Mouse (Mus musculus) midbrain, embryonic 15.5 days (tissue): ENCODE measurements at regions not wholly inside any gene's neighbourhood (a gene's known extent, or its start where the extent isn't known, plus 50 kb on each side); places are given as distances from the start of the nearest gene placed in this dataset.
A peak's percentile ranks its signal among the peaks of the same experiment; 100 is the strongest.
"Not testable (repeated sequence)": the region's sequence is repeated elsewhere in the genome, so short reads cannot be mapped to it uniquely, and the experiment has no call there.

ENCODE experiments used
- ATAC-seq: fragments of 200-750 bp; cut with Nextera tagmentation; replicated peaks from 2 replicates; pipeline ENCODE4 v1.8.0; 2017; ENCODE audit warnings: moderate TSS enrichment
- H3K27ac ChIP-seq: fragments of 300-500 bp; sonication (generic); 2 replicates; pipeline ENCODE4 v1.5.1; 2015; ENCODE audit warnings: mild to moderate bottlenecking, inconsistent platforms
- H3K27me3 ChIP-seq: fragments of 300-500 bp; sonication (generic); replicated peaks from 2 replicates; pipeline ENCODE4 v1.6.1; 2015; ENCODE audit warnings: inconsistent platforms
- H3K36me3 ChIP-seq: fragments of 300-500 bp; sonication (generic); replicated peaks from 2 replicates; pipeline ENCODE4 v1.6.1; 2015; ENCODE audit warnings: inconsistent platforms
- H3K4me1 ChIP-seq: fragments of 300-500 bp; sonication (generic); 2 replicates; pipeline ENCODE4 v1.6.1; 2015; ENCODE audit warnings: inconsistent platforms
- H3K4me2 ChIP-seq: fragments of 300-500 bp; sonication (generic); 2 replicates; pipeline ENCODE4 v1.6.1; 2015; ENCODE audit warnings: inconsistent platforms, mild to moderate bottlenecking, moderate library complexity
- H3K4me3 ChIP-seq: fragments of 300-500 bp; sonication (generic); 2 replicates; pipeline ENCODE4 v1.5.1; 2015; ENCODE audit warnings: mild to moderate bottlenecking, inconsistent platforms
- H3K9ac ChIP-seq: fragments of 300-500 bp; sonication (generic); 2 replicates; pipeline ENCODE4 v1.6.1; 2015; ENCODE audit warnings: mild to moderate bottlenecking, inconsistent platforms
- H3K9me3 ChIP-seq: fragments of 300-500 bp; sonication (generic); 2 replicates; pipeline ENCODE4 v1.6.1; 2016; ENCODE audit warnings: inconsistent platforms
- WGBS: fragments of 180-500 bp; shearing (Covaris S2); methylation state at CpG from one replicate; pipeline ENCODE4 v1.1.7; 2015; ENCODE audit warnings: mixed read lengths; 5-methylcytosine and 5-hydroxymethylcytosine counted together

- H3K9me3 ChIP-seq: no peaks in the 10 kb centered on the region
- peaks cover 16% of the 10 kb centered on the region for H3K4me1 ChIP-seq
- H3K4me3 ChIP-seq: no peak overlapping the region
- no peak for ATAC-seq
- WGBS: 22% methylated on average over 10 of the region's 10 CpGs
- H3K36me3 ChIP-seq: no peaks in the 10 kb centered on the region
- H3K27ac ChIP-seq: no peak overlapping the region
- no peak overlapping the region for H3K4me2 ChIP-seq
- H3K27me3 ChIP-seq: no peaks in the 10 kb centered on the region
- H3K9ac ChIP-seq: no peak overlapping the region
Measured at GRCm38 (mm10) chr14:48799442-48800099, 126.0 kb upstream of the Otx2 start.

DNA sequence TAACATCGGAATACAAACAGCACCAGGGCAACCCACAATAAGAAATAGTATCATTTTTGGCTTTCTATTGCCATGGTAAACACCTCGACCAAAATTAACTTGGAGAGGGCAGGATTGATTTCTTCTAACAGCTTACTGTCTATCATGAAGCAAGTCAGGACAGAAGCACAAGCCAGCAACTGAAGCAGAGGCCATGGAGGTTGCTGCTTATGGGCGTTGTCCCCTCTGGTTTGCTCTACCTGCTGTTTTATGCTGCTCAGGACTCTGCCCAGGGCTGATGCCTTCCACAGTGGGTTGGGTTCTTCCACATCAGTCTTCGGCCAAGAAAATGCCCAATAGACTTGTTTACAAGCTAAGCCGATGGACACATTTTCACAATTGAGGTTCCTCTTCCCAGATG, 117.9 kb upstream of the Otx2 start:
- WGBS: 95% methylated on average over 5 of the region's 5 CpGs
- no peak for ATAC-seq
- H3K36me3 ChIP-seq: no peaks in the 10 kb centered on the region
- H3K9ac ChIP-seq: no peak overlapping the region
- H3K4me2 ChIP-seq: no peak overlapping the region
- no peaks in the 10 kb centered on the region for H3K27me3 ChIP-seq
- no peak overlapping the region for H3K27ac ChIP-seq
- no peak overlapping the region for H3K4me3 ChIP-seq
- no peaks in the 10 kb centered on the region for H3K9me3 ChIP-seq
- H3K4me1 ChIP-seq: no peaks in the 10 kb centered on the region

DNA sequence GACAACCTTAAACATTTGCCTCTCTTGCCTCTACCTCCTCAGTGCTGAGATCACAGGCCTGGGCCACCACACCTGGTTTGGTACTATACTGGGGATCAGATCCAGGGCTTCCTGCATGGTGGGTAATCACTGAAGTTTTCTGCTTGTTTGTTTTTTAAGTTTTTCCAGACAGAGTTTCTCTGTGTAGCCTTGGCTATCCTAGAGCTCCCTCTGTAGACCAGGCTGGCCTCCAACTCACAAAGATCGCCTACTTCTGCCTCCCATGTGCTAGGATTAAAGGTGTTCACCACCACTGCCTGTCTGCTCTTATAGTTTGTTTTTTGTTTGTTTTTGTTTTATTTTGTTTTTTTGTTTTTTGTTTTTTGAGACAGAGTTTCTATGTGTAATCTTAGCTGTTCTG, 105.7 kb upstream of the Otx2 start:
- Histone ChIP-seq H3K27ac (no peak overlapping the region), H3K27me3 (no peaks in the 10 kb centered on the region), H3K9me3 (no peaks in the 10 kb centered on the region), H3K4me1 (no peaks in the 10 kb centered on the region), H3K4me3 (no peak overlapping the region), H3K4me2 (no peak overlapping the region), H3K9ac (no peak overlapping the region), H3K36me3 (no peaks in the 10 kb centered on the region)
- no peak for ATAC-seq
- 83% methylated on average over 1 of the region's 1 CpGs for WGBS

DNA sequence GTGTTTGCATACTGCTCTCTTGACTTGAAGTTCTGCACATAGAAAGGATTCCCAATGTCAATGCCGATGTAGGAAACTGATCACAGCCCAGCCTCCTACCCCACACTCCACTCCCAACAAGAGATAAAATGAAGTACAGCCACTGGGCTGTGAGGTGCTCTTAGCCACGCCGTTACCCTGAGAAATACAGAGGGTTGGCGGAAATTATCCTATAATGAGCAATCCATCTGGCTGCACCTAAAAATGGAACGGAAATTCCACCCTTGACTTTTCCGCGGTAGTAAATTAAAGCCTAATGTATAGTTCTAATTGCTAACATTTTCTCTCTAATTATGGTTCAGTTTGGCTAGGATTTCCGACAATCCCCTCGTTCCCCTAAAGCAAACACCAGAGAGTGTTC, 97.2 kb upstream of the Otx2 start:
- Histone ChIP-seq H3K9me3 (no peaks in the 10 kb centered on the region), H3K4me2 (no peak overlapping the region), H3K27me3 (no peaks in the 10 kb centered on the region), H3K4me1 (no peaks in the 10 kb centered on the region), H3K36me3 (no peaks in the 10 kb centered on the region), H3K27ac (no peak overlapping the region), H3K9ac (no peak overlapping the region), H3K4me3 (no peak overlapping the region)
- no peak for ATAC-seq
- WGBS: 73% methylated on average over 9 of the region's 9 CpGs

GRCm38 (mm10) chr14:48762691-48763090, 89.1 kb upstream of the Otx2 start:
- no peaks in the 10 kb centered on the region for H3K9me3 ChIP-seq
- no peak for ATAC-seq
- no peak overlapping the region for H3K4me2 ChIP-seq
- peaks cover 6% of the 10 kb centered on the region; the same call in 1 of the 2 replicates for H3K4me1 ChIP-seq
- no peak overlapping the region for H3K9ac ChIP-seq
- WGBS: 93% methylated on average over 5 of the region's 5 CpGs
- H3K27ac ChIP-seq: no peak overlapping the region
- H3K36me3 ChIP-seq: no peaks in the 10 kb centered on the region
- no peak overlapping the region for H3K4me3 ChIP-seq
- H3K27me3 ChIP-seq: no peaks in the 10 kb centered on the region

DNA sequence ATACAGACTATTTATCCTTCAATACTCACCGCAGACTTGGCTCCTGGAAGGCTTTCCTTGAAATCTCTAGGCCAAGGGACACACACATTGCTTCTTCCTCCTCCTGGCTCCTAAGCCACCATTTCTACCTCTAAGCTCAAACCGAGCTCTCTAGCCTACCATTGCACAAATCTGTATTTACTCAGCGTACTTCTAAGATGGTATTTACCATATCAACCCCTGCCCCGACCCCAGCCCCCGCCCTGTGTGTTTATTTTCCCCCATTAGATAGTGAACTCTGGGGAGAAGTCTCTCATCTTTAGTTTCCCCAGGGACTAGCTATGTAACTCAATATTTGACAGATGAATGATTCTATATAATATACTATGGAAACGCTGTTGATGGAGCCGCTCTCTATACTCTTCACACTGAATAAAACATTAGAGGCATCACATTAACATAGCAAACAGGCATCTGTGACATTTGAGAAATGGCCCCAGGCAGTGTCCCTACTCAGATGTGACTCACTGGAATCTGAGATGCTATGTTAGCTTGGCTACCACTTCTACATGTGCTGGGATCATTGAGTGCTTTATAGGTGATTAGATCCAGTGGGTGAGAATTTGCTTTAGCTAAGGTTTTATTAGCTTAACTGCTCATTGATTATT, 87.5 kb upstream of the Otx2 start:
- Histone ChIP-seq H3K4me2 (no peak overlapping the region), H3K4me3 (no peak overlapping the region), H3K9me3 (no peaks in the 10 kb centered on the region), H3K27ac (no peak overlapping the region), H3K36me3 (no peaks in the 10 kb centered on the region), H3K9ac (no peak overlapping the region), H3K4me1 (peaks cover 6% of the 10 kb centered on the region; the same call in 1 of the 2 replicates), H3K27me3 (no peaks in the 10 kb centered on the region)
- 0 out of 2 replicates have a peak, but pooled peaks have one; percentile 42 for ATAC-seq
- 46% methylated on average over 7 of the region's 7 CpGs for WGBS

GRCm38 (mm10) chr14:48755096-48755495, 81.5 kb upstream of the Otx2 start:
- H3K27me3 ChIP-seq, H3K9me3 ChIP-seq, H3K4me2 ChIP-seq, ATAC-seq, H3K9ac ChIP-seq, H3K4me3 ChIP-seq, H3K27ac ChIP-seq, H3K36me3 ChIP-seq: not testable (repeated sequence)
- peaks cover 34% of the 10 kb centered on the region for H3K4me1 ChIP-seq
- WGBS: 96% methylated on average over 5 of the region's 5 CpGs

DNA sequence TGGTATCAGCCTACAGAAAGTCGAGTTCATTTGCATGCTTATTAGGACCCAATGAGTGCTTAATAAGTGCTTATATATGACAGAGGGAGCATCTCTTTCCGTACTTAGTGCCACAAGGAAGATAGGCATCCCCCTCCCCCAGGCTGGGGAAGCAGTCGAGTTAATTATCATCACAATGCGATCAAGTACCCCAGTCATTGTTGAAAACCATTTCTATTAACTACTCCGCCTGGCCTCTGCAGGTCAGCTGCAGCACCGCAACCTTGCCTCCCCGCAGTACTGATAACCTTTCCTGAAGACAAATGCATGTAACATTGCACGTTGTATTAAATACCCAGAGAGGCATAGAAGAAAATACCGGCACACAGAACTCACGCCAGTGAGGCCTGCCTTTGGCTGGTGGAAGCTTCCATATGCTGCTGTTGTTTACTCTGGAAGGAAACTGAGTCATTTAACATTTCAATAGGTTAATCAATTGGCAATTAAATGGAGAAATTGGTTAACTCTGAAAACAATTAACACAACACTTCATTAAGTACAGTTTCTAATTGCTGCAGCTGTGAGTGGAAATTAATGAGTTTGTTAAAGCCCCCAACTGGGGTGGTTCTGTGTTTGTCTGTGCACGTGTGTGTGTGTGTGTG, 80.6 kb upstream of the Otx2 start:
- Histone ChIP-seq H3K4me2 (no peak overlapping the region), H3K4me3 (no peak overlapping the region), H3K9ac (no peak overlapping the region), H3K4me1 (peaks cover 34% of the 10 kb centered on the region), H3K27ac (peak overlapping the region; percentile 69; the same call in 1 of the 2 replicates), H3K27me3 (no peaks in the 10 kb centered on the region), H3K9me3 (no peaks in the 10 kb centered on the region), H3K36me3 (no peaks in the 10 kb centered on the region)
- ATAC-seq: peak; percentile 46
- WGBS: 12% methylated on average over 11 of the region's 11 CpGs

DNA sequence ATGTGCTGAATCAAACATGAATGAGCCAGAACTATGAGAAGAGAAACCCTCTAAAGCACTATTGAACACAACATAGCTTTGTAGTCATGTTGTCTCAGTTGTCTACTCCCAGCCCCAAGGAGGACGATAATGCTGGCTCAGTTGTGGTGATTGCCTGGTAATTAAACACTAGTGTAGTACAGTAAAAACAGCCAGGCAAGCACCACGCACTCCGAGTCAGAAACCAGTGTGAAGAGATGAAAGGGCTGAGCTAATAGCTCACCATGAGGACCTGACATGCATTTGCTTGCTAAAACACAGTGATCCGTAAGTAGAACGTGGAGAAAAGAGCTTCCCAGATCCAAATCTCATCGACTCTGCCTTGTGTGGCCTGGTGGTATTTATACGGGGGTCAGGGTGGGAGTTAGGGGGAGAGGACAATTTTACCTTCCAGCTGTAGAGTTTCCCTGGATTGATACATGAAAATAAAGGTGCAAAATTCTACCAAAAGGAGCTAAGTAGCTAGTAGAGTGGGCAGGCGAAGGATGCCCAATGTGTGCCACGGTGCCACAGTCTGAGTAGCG, 80.0 kb upstream of the Otx2 start:
- no peaks in the 10 kb centered on the region for H3K27me3 ChIP-seq
- peaks cover 34% of the 10 kb centered on the region for H3K4me1 ChIP-seq
- H3K4me3 ChIP-seq: no peak overlapping the region
- H3K9ac ChIP-seq: peak overlapping the region; percentile 7; the same call in 1 of the 2 replicates
- H3K36me3 ChIP-seq: no peaks in the 10 kb centered on the region
- peak; percentile 50 for ATAC-seq
- peak overlapping the region; percentile 69 for H3K27ac ChIP-seq
- no peaks in the 10 kb centered on the region for H3K9me3 ChIP-seq
- WGBS: 13% methylated on average over 10 of the region's 10 CpGs
- peak overlapping the region; percentile 1; the same call in 1 of the 2 replicates for H3K4me2 ChIP-seq

- H3K36me3 ChIP-seq: no peaks in the 10 kb centered on the region
- H3K9ac ChIP-seq: no peak overlapping the region
- 0 out of 2 replicates have a peak, but pooled peaks have one; percentile 34 for ATAC-seq
- H3K4me1 ChIP-seq: peaks cover 34% of the 10 kb centered on the region
- H3K27ac ChIP-seq: peak overlapping the region; percentile 69; the same call in 1 of the 2 replicates
- H3K4me3 ChIP-seq: no peak overlapping the region
- no peaks in the 10 kb centered on the region for H3K9me3 ChIP-seq
- 17% methylated on average over 7 of the region's 7 CpGs for WGBS
- no peaks in the 10 kb centered on the region for H3K27me3 ChIP-seq
- no peak overlapping the region for H3K4me2 ChIP-seq
Measured at GRCm38 (mm10) chr14:48753084-48753483, 79.5 kb upstream of the Otx2 start.

- H3K4me2 ChIP-seq: peak overlapping the region; percentile 43
- 14% methylated on average over 8 of the region's 8 CpGs for WGBS
- no peaks in the 10 kb centered on the region for H3K27me3 ChIP-seq
- no peak overlapping the region for H3K9ac ChIP-seq
- peak overlapping the region; percentile 26; the same call in 1 of the 2 replicates for H3K27ac ChIP-seq
- ATAC-seq: no peak
- H3K4me1 ChIP-seq: peaks cover 34% of the 10 kb centered on the region
- no peaks in the 10 kb centered on the region for H3K36me3 ChIP-seq
- no peaks in the 10 kb centered on the region for H3K9me3 ChIP-seq
- H3K4me3 ChIP-seq: peak overlapping the region; percentile 14
Measured at GRCm38 (mm10) chr14:48752579-48752905, 78.9 kb upstream of the Otx2 start.

- Histone ChIP-seq H3K9me3 (no peaks in the 10 kb centered on the region), H3K36me3 (no peaks in the 10 kb centered on the region), H3K4me3 (peak overlapping the region; percentile 14), H3K27me3 (no peaks in the 10 kb centered on the region), H3K4me2 (peak overlapping the region; percentile 43), H3K4me1 (peaks cover 34% of the 10 kb centered on the region), H3K27ac (peak overlapping the region; percentile 26), H3K9ac (no peak overlapping the region)
- 6% methylated on average over 18 of the region's 18 CpGs for WGBS
- ATAC-seq: peak; percentile 56; the same call in 1 of the 2 replicates
Measured at GRCm38 (mm10) chr14:48751751-48752578, 78.3 kb upstream of the Otx2 start.
